Mouse (Mus musculus): ENCODE measurements around the gene Mrpl50.

Mrpl50 gene

GRCm38 (mm10) chr4:49520572-49521340, at the start of gene Mrpl50, which contains the start of gene Zfp189:
Gene Mrpl50 (minus strand): TSS chr4:49521093.
Gene Zfp189 (plus strand): TSS chr4:49521176.
- DNase-seq (ENCODE audit: extremely low spot score, low read depth, low spot score): peak; percentile 83

GRCm38 (mm10) chr4:49567613-49568012, 46.7 kb upstream of the Mrpl50 start:
- peak; percentile 50 for DNase-seq (ENCODE audit: extremely low spot score, low read depth, low spot score)

GRCm38 (mm10) chr4:49559915-49560772, 39.3 kb upstream of the Mrpl50 start:
- DNase-seq (ENCODE audit: extremely low spot score, low read depth, low spot score): no peak

GRCm38 (mm10) chr4:49558181-49558580, 37.3 kb upstream of the Mrpl50 start:
- no peak for DNase-seq (ENCODE audit: extremely low spot score, low read depth, low spot score)

- no peak for DNase-seq (ENCODE audit: extremely low spot score, low read depth, low spot score)
Measured at GRCm38 (mm10) chr4:49557375-49557774, 36.5 kb upstream of the Mrpl50 start.

GRCm38 (mm10) chr4:49553380-49553779, 32.5 kb upstream of the Mrpl50 start:
- DNase-seq (ENCODE audit: extremely low spot score, low read depth, low spot score): no peak

- no peak for DNase-seq (ENCODE audit: extremely low spot score, low read depth, low spot score)
Measured at GRCm38 (mm10) chr4:49549383-49549782, 28.5 kb upstream of the Mrpl50 start, which contains the start of gene Aldob. Gene Aldob (minus strand): TSS chr4:49549546.

GRCm38 (mm10) chr4:49547544-49548219, 26.8 kb upstream of the Mrpl50 start:
- no peak for DNase-seq (ENCODE audit: extremely low spot score, low read depth, low spot score)

- no peak for DNase-seq (ENCODE audit: extremely low spot score, low read depth, low spot score)
Measured at GRCm38 (mm10) chr4:49546873-49547543, 26.1 kb upstream of the Mrpl50 start.

- DNase-seq (ENCODE audit: extremely low spot score, low read depth, low spot score): no peak
Measured at GRCm38 (mm10) chr4:49546026-49546425, 25.1 kb upstream of the Mrpl50 start.

- no peak for DNase-seq (ENCODE audit: extremely low spot score, low read depth, low spot score)
Measured at GRCm38 (mm10) chr4:49540966-49541365, 20.1 kb upstream of the Mrpl50 start.

- DNase-seq (ENCODE audit: extremely low spot score, low read depth, low spot score): no peak
Measured at GRCm38 (mm10) chr4:49539665-49540064, 18.8 kb upstream of the Mrpl50 start.

- DNase-seq (ENCODE audit: extremely low spot score, low read depth, low spot score): no peak
Measured at GRCm38 (mm10) chr4:49536671-49537070, 15.8 kb upstream of the Mrpl50 start.

GRCm38 (mm10) chr4:49535675-49536294, 14.9 kb upstream of the Mrpl50 start:
- no peak for DNase-seq (ENCODE audit: extremely low spot score, low read depth, low spot score)

GRCm38 (mm10) chr4:49535036-49535435, 14.1 kb upstream of the Mrpl50 start:
- no peak for DNase-seq (ENCODE audit: extremely low spot score, low read depth, low spot score)

GRCm38 (mm10) chr4:49522576-49522975, 1.7 kb upstream of the Mrpl50 start:
- no peak for DNase-seq (ENCODE audit: extremely low spot score, low read depth, low spot score)

- DNase-seq (ENCODE audit: extremely low spot score, low read depth, low spot score): no peak
Measured at GRCm38 (mm10) chr4:49521346-49521745, 453 bp upstream of the Mrpl50 start.

- no peak for DNase-seq (ENCODE audit: extremely low spot score, low read depth, low spot score)
Measured at GRCm38 (mm10) chr4:49519476-49519875, 1.4 kb downstream of the Mrpl50 start.

- DNase-seq (ENCODE audit: extremely low spot score, low read depth, low spot score): no peak
Measured at GRCm38 (mm10) chr4:49514441-49514840, 6.5 kb downstream of the Mrpl50 start.

GRCm38 (mm10) chr4:49512636-49513035, 8.3 kb downstream of the Mrpl50 start:
- no peak for DNase-seq (ENCODE audit: extremely low spot score, low read depth, low spot score)

All from hindlimb bud, embryonic 11.5 days (tissue).